Mouse (Mus musculus) urinary bladder, postnatal 10 days (tissue): ENCODE measurements around the gene Ust.

ENCODE experiments used
- DNase-seq: peaks from one replicate; pipeline ENCODE4 v3.0.0; 2022; ENCODE audit warnings: low spot score

Gene Ust

DNA sequence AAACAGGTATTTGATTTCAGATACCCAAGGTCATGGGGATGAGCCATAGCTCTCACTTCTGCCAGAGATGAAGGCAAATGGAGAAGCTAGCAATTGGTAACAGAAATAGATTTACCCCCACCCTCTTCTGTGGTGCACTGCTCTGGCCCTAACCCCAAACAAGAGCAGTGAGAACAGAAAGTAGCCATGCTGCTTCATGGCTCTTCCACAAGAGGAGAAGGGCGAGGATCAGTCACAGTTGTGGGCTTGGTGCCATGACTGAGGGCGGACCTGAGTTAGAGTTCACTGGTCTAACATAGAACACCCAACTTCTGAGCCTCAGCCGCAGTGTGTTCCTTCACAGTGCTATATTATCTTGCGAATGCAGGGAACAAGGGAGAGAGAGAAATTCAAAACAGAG, 13.8 kb downstream of the Ust start:
- no peak for DNase-seq

DNA sequence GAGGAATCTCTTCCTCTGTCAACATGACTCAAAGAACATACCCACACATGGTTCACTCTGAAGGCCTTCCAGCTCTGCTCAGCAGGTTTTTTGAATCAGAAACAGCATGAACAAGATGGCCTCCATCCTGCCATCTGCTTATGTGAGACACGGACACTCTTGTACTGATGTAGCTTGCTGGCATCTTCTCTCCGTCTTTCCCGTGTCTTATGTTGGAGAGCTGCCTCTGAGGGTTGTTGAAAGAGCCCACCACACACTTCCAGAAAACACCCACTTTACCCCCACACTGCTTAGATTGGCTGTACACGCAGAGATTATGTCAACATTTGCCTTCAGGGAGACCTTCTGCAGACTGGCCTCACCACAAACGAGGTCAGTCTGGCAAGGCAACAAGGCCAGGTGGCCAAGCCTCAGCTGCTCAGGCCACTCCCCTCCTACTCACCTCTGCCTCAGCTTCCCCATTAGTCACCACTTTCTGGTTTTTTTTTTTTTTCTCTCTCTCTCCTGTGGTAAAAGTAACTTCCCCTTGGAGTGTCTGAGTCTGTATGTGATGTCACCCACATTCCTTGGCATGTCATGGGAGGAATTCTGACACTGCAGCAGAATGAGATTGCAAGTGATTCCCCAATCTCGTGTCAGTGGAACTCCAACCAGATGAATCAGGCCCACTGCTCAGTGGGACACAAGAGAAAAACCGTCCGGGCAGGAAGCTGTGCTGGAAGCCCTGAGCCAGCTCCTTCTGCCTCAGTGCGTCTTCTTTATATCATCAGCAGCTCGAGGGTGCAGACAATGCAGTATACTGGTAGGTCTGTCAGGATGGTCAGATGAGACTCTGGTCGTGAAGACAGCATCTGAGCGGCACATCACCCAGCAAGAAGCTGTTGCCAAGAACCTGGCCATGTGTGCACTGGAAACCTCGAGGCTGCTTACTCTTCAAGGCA, 19.4 kb downstream of the Ust start:
- DNase-seq: no peak

- DNase-seq: no peak
These were observed 23.0 kb downstream of the Ust start for GRCm38 (mm10) chr10:8495543-8496141.

GRCm38 (mm10) chr10:8491909-8492591, 26.6 kb downstream of the Ust start:
- no peak for DNase-seq

- DNase-seq: no peak
These were observed 31.2 kb downstream of the Ust start for GRCm38 (mm10) chr10:8487388-8487787.

DNA sequence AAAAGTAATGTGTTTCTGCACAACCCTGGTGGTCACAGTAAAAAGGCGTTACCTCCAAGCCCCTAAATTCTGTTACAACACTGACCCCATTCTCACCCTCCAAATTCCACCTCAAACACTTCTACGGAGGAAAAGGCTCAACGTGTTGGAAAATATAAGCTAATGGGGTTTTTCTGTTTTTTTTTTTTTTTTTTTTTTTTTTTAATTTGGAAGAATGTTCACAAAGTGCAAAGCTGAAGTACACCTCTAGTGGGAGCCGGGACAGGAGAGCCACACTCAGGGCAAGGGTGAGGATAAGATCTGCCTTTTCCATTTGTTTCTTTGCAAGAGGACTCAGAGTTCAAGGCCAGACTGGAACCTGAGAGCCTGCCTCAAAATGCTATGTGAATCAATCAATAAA, 34.1 kb downstream of the Ust start:
- DNase-seq: no peak

- DNase-seq: no peak
These were observed 35.8 kb downstream of the Ust start for GRCm38 (mm10) chr10:8482779-8483178.

- no peak for DNase-seq
These were observed 38.8 kb downstream of the Ust start for GRCm38 (mm10) chr10:8479779-8480178.

- no peak for DNase-seq
These were observed 40.7 kb downstream of the Ust start for GRCm38 (mm10) chr10:8477936-8478335.

DNA sequence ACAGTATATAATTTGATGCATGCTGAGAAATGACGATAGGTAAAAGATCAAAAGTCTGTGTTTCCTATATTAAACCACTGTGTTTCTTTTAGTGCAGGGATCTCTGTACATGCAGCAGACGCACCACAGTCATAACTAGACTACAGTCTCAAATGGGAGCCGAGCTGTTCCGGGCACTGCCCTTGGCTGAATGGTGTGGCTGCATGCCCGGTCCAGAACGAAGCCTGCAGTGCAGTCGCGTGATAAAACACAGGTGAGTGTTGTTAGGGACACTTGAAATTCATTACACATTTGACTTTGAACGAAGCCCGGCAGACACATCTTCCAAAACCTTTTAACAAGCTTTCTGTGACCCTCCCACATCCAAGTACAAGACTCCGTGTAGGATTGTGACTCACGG, 46.6 kb downstream of the Ust start:
- no peak for DNase-seq

GRCm38 (mm10) chr10:8471012-8471411, 47.6 kb downstream of the Ust start:
- DNase-seq: no peak

- DNase-seq: no peak
These were observed 49.1 kb downstream of the Ust start for GRCm38 (mm10) chr10:8469516-8469915.

- no peak for DNase-seq
These were observed 49.8 kb downstream of the Ust start for GRCm38 (mm10) chr10:8468651-8469386.

GRCm38 (mm10) chr10:8465918-8466317, 52.7 kb downstream of the Ust start:
- no peak for DNase-seq

- no peak for DNase-seq
These were observed 53.4 kb downstream of the Ust start for GRCm38 (mm10) chr10:8465216-8465615.

GRCm38 (mm10) chr10:8461372-8461771, 57.3 kb downstream of the Ust start:
- DNase-seq: no peak

DNA sequence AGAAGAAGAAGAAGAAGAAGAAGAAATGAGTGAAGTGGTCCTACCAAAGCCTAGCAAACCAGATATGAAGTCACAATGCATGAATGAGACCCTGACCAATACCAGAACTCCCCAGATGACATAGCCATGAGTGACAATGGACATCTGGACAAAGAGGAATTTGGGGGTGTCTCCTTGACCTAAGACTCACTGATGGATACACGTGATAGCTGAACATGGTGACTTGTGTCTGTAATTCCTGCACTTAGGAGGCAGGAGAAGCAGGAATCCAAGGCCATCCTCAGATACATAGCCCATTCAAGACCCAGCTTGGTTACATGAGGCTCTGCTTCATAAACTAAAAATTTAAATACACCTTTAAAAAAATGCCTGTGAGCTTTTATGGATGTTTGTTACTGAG, 63.9 kb downstream of the Ust start:
- no peak for DNase-seq

DNA sequence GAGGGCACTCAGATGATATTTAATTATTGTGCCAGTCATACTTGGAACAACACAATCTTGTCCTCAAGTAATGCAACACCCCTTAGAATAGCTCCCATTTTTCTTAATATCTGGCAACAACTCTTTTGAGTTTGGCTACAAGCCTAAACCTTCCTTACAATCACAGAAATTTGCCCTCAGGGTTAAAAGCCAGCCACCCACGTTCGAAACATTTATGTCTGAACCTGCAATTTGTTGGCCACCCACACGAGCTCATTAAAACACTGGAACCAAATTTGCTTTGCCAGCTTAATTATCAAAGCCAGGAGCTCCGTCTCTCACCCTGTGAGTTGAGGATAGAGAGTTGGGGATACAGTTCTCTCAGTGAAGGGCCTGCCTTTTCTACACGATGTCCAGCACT, 70.9 kb downstream of the Ust start:
- DNase-seq: no peak

DNA sequence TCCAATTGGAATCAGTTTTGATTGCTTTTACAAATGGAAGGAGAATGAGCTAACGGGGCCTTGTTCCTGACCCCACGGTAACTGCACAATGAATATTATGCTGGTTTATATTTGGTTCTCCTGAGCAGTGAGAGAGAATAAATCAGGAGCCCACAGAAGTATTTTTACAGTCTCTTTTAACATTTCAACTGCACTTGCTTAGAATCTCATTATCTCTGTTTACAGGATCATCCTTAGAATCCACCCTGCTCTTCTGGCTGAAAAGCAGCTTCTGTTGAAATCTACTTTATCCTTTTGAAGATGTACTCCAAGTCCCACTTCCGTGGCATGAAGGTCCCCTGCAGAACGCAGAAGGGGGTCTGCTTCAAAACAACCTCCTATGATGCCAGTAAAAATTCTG, 71.7 kb downstream of the Ust start:
- DNase-seq: no peak

DNA sequence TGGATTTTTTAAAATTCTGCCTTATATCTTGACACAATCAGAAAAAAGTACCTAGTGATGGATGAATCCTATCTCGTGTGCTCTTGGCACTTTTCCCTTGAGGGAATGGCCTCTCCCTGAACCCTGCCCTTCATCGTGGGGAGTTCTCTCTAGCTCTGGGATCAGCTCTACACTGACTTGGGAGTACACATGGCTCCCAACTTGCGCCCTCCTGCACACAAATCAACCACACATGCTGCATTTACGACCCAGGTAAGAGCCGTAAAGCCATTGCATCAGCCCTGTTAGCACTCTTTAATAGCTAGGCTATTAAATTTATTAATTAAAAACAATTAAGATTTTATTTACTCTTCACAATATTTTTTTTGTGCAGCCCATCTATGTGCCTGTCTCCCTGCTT, 74.6 kb downstream of the Ust start:
- DNase-seq: no peak

DNA sequence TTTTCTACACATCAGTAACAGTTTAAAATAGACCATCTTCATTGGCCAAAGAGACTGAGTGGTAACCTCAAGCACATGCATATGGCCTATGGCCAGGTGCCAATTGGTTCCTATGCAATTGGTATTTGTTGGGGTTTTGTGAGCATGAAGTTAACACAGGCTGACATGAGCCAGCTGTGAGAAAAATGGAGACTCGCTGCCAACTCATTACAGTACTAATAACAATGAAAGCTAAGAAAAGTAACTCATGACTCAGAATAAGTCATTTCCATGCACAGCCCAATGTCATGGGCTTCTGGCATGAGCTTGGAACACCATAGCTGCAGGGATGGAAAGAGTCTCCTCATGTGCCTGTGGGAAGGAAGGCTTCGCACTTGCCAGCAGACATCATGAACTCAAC, 86.8 kb downstream of the Ust start:
- no peak for DNase-seq
